ENCODE assay signal across 25 mouse cellular contexts in genomic region chr5:89779823-89780222, GRCm38 (mm10).
"Had no signal": no experiment of that assay in that cellular context is flagged by ENCODE, and none has a peak within 500 bp of the region (broad histone marks: within the 10 kb centered on the region; RNA-seq: fewer than 3 reads in every experiment).

No protein-coding gene starts in this region.

- DNase-seq: cerebellum, adult 9-10 months; cerebellum, adult 9-11 months; cerebellum, postnatal 10 days; cerebellum, postnatal 14 days; cerebellum, postnatal 25 days; cerebellum, postnatal 36 days; embryo, embryonic 11 days; forebrain, postnatal 0 days; gastrocnemius, adult 2 months; gastrocnemius, postnatal 10 days; gastrocnemius, postnatal 14 days; gastrocnemius, postnatal 25 days; gastrocnemius, postnatal 36 days; heart, adult 11 months; heart, adult 18-20 months; heart, adult 2 months had no signal

- H3K36me3 ChIP-seq: embryonic facial prominence, embryonic 10.5 days; embryonic facial prominence, embryonic 12.5 days; embryonic facial prominence, embryonic 13.5 days; embryonic facial prominence, embryonic 15.5 days; forebrain, embryonic 10.5 days; forebrain, embryonic 12.5 days; forebrain, embryonic 15.5 days had no signal

- H3K4me1 ChIP-seq: forebrain, embryonic 12.5 days; forebrain, embryonic 15.5 days had no signal

- H3K9ac ChIP-seq: embryonic facial prominence, embryonic 12.5 days; embryonic facial prominence, embryonic 13.5 days; embryonic facial prominence, embryonic 15.5 days; forebrain, embryonic 12.5 days; forebrain, embryonic 13.5 days; forebrain, embryonic 15.5 days; forebrain, postnatal 0 days had no signal

- H3K4me3 ChIP-seq: embryonic facial prominence, embryonic 10.5 days; embryonic facial prominence, embryonic 12.5 days; embryonic facial prominence, embryonic 13.5 days; embryonic facial prominence, embryonic 15.5 days; erythroblast, embryonic 14.5 days; forebrain, embryonic 10.5 days; forebrain, embryonic 12.5 days; forebrain, embryonic 13.5 days; forebrain, embryonic 15.5 days; gastrocnemius, adult 2 months; heart, adult 2 months had no signal

- H3K27me3 ChIP-seq: embryonic facial prominence, embryonic 12.5 days; embryonic facial prominence, embryonic 13.5 days; embryonic facial prominence, embryonic 15.5 days; forebrain, embryonic 12.5 days; forebrain, embryonic 13.5 days; forebrain, embryonic 15.5 days had no signal

- H3K27ac ChIP-seq: embryonic facial prominence, embryonic 10.5 days; embryonic facial prominence, embryonic 12.5 days; embryonic facial prominence, embryonic 13.5 days; embryonic facial prominence, embryonic 15.5 days; forebrain, embryonic 10.5 days; forebrain, embryonic 12.5 days; forebrain, embryonic 13.5 days; forebrain, embryonic 15.5 days; gastrocnemius, adult 2 months; heart, adult 2 months had no signal

- H3K9me3 ChIP-seq: embryonic facial prominence, embryonic 10.5 days; embryonic facial prominence, embryonic 12.5 days; embryonic facial prominence, embryonic 13.5 days; embryonic facial prominence, embryonic 15.5 days; forebrain, embryonic 10.5 days; forebrain, embryonic 12.5 days; forebrain, embryonic 13.5 days; forebrain, embryonic 15.5 days had no signal
